Mouse (Mus musculus): ENCODE data around the gene Mfn1. TPM values are rescaled to one million over a fixed set of nuclear protein-coding genes. Genes with fewer than 3 reads are reported as not detected.

Mfn1 gene
- polyA plus RNA-seq, 1 experiment from 2014 or later = 45.0 TPM

- Histone ChIP-seq H3K4me3 (no peak overlapping the region), H3K27me3 (no peaks in the 10 kb centered on the region), H3K36me3 (peaks cover 21% of the 10 kb centered on the region), H3K4me2 (no peak overlapping the region), H3K9ac (no peak overlapping the region), H3K27ac (replicated peaks) (no peak overlapping the region), H3K4me1 (replicated peaks) (peaks cover 38% of the 10 kb centered on the region), H3K9me3 (no peaks in the 10 kb centered on the region)
- ATAC-seq (ENCODE audit: low FRiP score, low read depth) = no peak
Measured at GRCm38 (mm10) chr3:32513528-32513927, 15.7 kb upstream of the Mfn1 start.

GRCm38 (mm10) chr3:32527181-32527580, 2.1 kb upstream of the Mfn1 start:
- Histone ChIP-seq H3K36me3 (peaks cover 28% of the 10 kb centered on the region), H3K27ac (replicated peaks) (no peak overlapping the region), H3K27me3 (no peaks in the 10 kb centered on the region), H3K9me3 (no peaks in the 10 kb centered on the region), H3K9ac (no peak overlapping the region), H3K4me2 (no peak overlapping the region), H3K4me3 (no peak overlapping the region), H3K4me1 (replicated peaks) (peaks cover 15% of the 10 kb centered on the region)
- no peak for ATAC-seq (ENCODE audit: low FRiP score, low read depth)
- 95% methylated on average over 4 of the region's 4 CpGs for WGBS

GRCm38 (mm10) chr3:32530041-32530440, 776 bp downstream of the Mfn1 start:
- H3K4me3 ChIP-seq = peak overlapping the region; percentile 74
- H3K36me3 ChIP-seq = peaks cover 21% of the 10 kb centered on the region
- no peak overlapping the region for H3K27ac ChIP-seq (replicated peaks)
- H3K9ac ChIP-seq = peak overlapping the region; percentile 82
- H3K4me2 ChIP-seq = peak overlapping the region; percentile 63
- WGBS = 21% methylated on average over 5 of the region's 5 CpGs
- H3K9me3 ChIP-seq = no peaks in the 10 kb centered on the region
- no peaks in the 10 kb centered on the region for H3K27me3 ChIP-seq
- H3K4me1 ChIP-seq (replicated peaks) = peaks cover 15% of the 10 kb centered on the region
- no peak for ATAC-seq (ENCODE audit: low FRiP score, low read depth)

GRCm38 (mm10) chr3:32535692-32536091, 6.4 kb downstream of the Mfn1 start:
- Histone ChIP-seq H3K27ac (replicated peaks) (no peak overlapping the region), H3K9ac (no peak overlapping the region), H3K4me3 (no peak overlapping the region), H3K4me1 (replicated peaks) (peaks cover 7% of the 10 kb centered on the region; the same call in 1 of the 2 replicates), H3K4me2 (no peak overlapping the region), H3K27me3 (no peaks in the 10 kb centered on the region), H3K9me3 (no peaks in the 10 kb centered on the region), H3K36me3 (peaks cover 40% of the 10 kb centered on the region)
- ATAC-seq (ENCODE audit: low FRiP score, low read depth) = no peak
- WGBS = 77% methylated on average over 1 of the region's 1 CpGs

- no peak overlapping the region for H3K4me2 ChIP-seq
- H3K9ac ChIP-seq = no peak overlapping the region
- H3K27me3 ChIP-seq = no peaks in the 10 kb centered on the region
- peaks cover 49% of the 10 kb centered on the region for H3K36me3 ChIP-seq
- 46% methylated on average over 1 of the region's 1 CpGs for WGBS
- H3K27ac ChIP-seq (replicated peaks) = no peak overlapping the region
- H3K4me1 ChIP-seq (replicated peaks) = no peaks in the 10 kb centered on the region
- peak; percentile 45; the same call in 1 of the 2 replicates for ATAC-seq (ENCODE audit: low FRiP score, low read depth)
- H3K9me3 ChIP-seq = no peaks in the 10 kb centered on the region
- H3K4me3 ChIP-seq = no peak overlapping the region
Measured at GRCm38 (mm10) chr3:32537556-32537955, 8.3 kb downstream of the Mfn1 start.

GRCm38 (mm10) chr3:32538091-32538490, 8.8 kb downstream of the Mfn1 start:
- no peak for ATAC-seq (ENCODE audit: low FRiP score, low read depth)
- Histone ChIP-seq H3K27ac (replicated peaks) (no peak overlapping the region), H3K27me3 (no peaks in the 10 kb centered on the region), H3K4me1 (replicated peaks) (no peaks in the 10 kb centered on the region), H3K9me3 (no peaks in the 10 kb centered on the region), H3K9ac (no peak overlapping the region), H3K4me3 (no peak overlapping the region), H3K4me2 (no peak overlapping the region), H3K36me3 (peaks cover 54% of the 10 kb centered on the region)
- 96% methylated on average over 5 of the region's 5 CpGs for WGBS

GRCm38 (mm10) chr3:32553061-32553460, 23.8 kb downstream of the Mfn1 start:
- Histone ChIP-seq H3K27ac (replicated peaks) (no peak overlapping the region), H3K36me3 (peaks cover 40% of the 10 kb centered on the region), H3K4me2 (no peak overlapping the region), H3K4me3 (no peak overlapping the region), H3K9ac (no peak overlapping the region), H3K27me3 (no peaks in the 10 kb centered on the region), H3K9me3 (no peaks in the 10 kb centered on the region), H3K4me1 (replicated peaks) (no peaks in the 10 kb centered on the region)
- no peak for ATAC-seq (ENCODE audit: low FRiP score, low read depth)
- WGBS = 90% methylated on average over 1 of the region's 1 CpGs

- Histone ChIP-seq H3K4me3 (no peak overlapping the region), H3K9ac (no peak overlapping the region), H3K27ac (replicated peaks) (no peak overlapping the region), H3K9me3 (no peaks in the 10 kb centered on the region), H3K4me1 (replicated peaks) (no peaks in the 10 kb centered on the region), H3K27me3 (no peaks in the 10 kb centered on the region), H3K4me2 (no peak overlapping the region), H3K36me3 (peaks cover 67% of the 10 kb centered on the region)
- 93% methylated on average over 6 of the region's 6 CpGs for WGBS
- ATAC-seq (ENCODE audit: low FRiP score, low read depth) = no peak
Measured at GRCm38 (mm10) chr3:32563401-32563800, 34.1 kb downstream of the Mfn1 start.

- Histone ChIP-seq H3K27ac (replicated peaks) (no peak overlapping the region), H3K9ac (no peak overlapping the region), H3K4me3 (no peak overlapping the region), H3K27me3 (no peaks in the 10 kb centered on the region), H3K9me3 (no peaks in the 10 kb centered on the region), H3K36me3 (peaks cover 59% of the 10 kb centered on the region), H3K4me2 (no peak overlapping the region), H3K4me1 (replicated peaks) (no peaks in the 10 kb centered on the region)
- no peak for ATAC-seq (ENCODE audit: low FRiP score, low read depth)
- WGBS = 93% methylated on average over 2 of the region's 2 CpGs
Measured at GRCm38 (mm10) chr3:32573086-32573485, 43.8 kb downstream of the Mfn1 start.

GRCm38 (mm10) chr3:32573881-32574280, 44.6 kb downstream of the Mfn1 start:
- H3K27ac ChIP-seq (replicated peaks) = no peak overlapping the region
- peaks cover 52% of the 10 kb centered on the region for H3K36me3 ChIP-seq
- H3K9me3 ChIP-seq = no peaks in the 10 kb centered on the region
- H3K4me2 ChIP-seq = no peak overlapping the region
- 58% methylated on average over 9 of the region's 9 CpGs for WGBS
- no peaks in the 10 kb centered on the region for H3K27me3 ChIP-seq
- no peak overlapping the region for H3K4me3 ChIP-seq
- H3K4me1 ChIP-seq (replicated peaks) = no peaks in the 10 kb centered on the region
- H3K9ac ChIP-seq = no peak overlapping the region
- ATAC-seq (ENCODE audit: low FRiP score, low read depth) = no peak

- no peak for ATAC-seq (ENCODE audit: low FRiP score, low read depth)
- Histone ChIP-seq H3K36me3 (peaks cover 43% of the 10 kb centered on the region), H3K4me2 (no peak overlapping the region), H3K4me1 (replicated peaks) (no peaks in the 10 kb centered on the region), H3K9me3 (no peaks in the 10 kb centered on the region), H3K9ac (no peak overlapping the region), H3K27me3 (no peaks in the 10 kb centered on the region), H3K4me3 (no peak overlapping the region), H3K27ac (replicated peaks) (no peak overlapping the region)
- WGBS = 93% methylated on average over 3 of the region's 3 CpGs
Measured at GRCm38 (mm10) chr3:32575151-32575550, 45.9 kb downstream of the Mfn1 start.

- no peak overlapping the region for H3K9ac ChIP-seq
- no peaks in the 10 kb centered on the region for H3K9me3 ChIP-seq
- H3K4me3 ChIP-seq = no peak overlapping the region
- H3K36me3 ChIP-seq = peaks cover 45% of the 10 kb centered on the region
- 96% methylated on average over 5 of the region's 5 CpGs for WGBS
- no peaks in the 10 kb centered on the region for H3K4me1 ChIP-seq (replicated peaks)
- ATAC-seq (ENCODE audit: low FRiP score, low read depth) = no peak
- H3K4me2 ChIP-seq = no peak overlapping the region
- no peaks in the 10 kb centered on the region for H3K27me3 ChIP-seq
- no peak overlapping the region for H3K27ac ChIP-seq (replicated peaks)
Measured at GRCm38 (mm10) chr3:32578772-32579171, 49.5 kb downstream of the Mfn1 start.

- no peak overlapping the region for H3K27ac ChIP-seq (replicated peaks)
- no peaks in the 10 kb centered on the region for H3K9me3 ChIP-seq
- ATAC-seq (ENCODE audit: low FRiP score, low read depth) = no peak
- no peaks in the 10 kb centered on the region for H3K27me3 ChIP-seq
- no peak overlapping the region for H3K4me3 ChIP-seq
- no peaks in the 10 kb centered on the region for H3K4me1 ChIP-seq (replicated peaks)
- 88% methylated on average over 3 of the region's 3 CpGs for WGBS
- no peak overlapping the region for H3K9ac ChIP-seq
- H3K4me2 ChIP-seq = no peak overlapping the region
- peaks cover 40% of the 10 kb centered on the region for H3K36me3 ChIP-seq
Measured at GRCm38 (mm10) chr3:32580738-32581137, 51.5 kb downstream of the Mfn1 start.

Measured in hindbrain, embryonic 15.5 days (tissue).